Mouse (Mus musculus) embryonic facial prominence, embryonic 10.5 days (tissue): ENCODE results near the gene Kif14. TPM values are rescaled to one million over a fixed set of nuclear protein-coding genes. Genes with fewer than 3 reads are reported as not detected.

Experiments
- DNase-seq: peaks from one replicate; pipeline ENCODE4 v3.0.0-alpha.2; 2017; ENCODE audit warnings: low spot score
- H3K27ac ChIP-seq: fragments of 300-500 bp; sonication (generic); replicated peaks from 2 replicates; pipeline ENCODE4 v1.5.1; 2016; ENCODE audit warnings: mild to moderate bottlenecking
- H3K27me3 ChIP-seq: fragments of 300-500 bp; sonication (generic); replicated peaks from 2 replicates; pipeline ENCODE4 v1.6.1; 2016; ENCODE audit warnings: low read depth, mild to moderate bottlenecking; ENCODE audit not compliant: poor library complexity, severe bottlenecking
- H3K36me3 ChIP-seq: fragments of 300-500 bp; sonication (generic); replicated peaks from 2 replicates; pipeline ENCODE4 v1.6.1; 2016; ENCODE audit warnings: mild to moderate bottlenecking, moderate library complexity
- H3K4me1 ChIP-seq: fragments of 300-500 bp; sonication (generic); 2 replicates; pipeline ENCODE4 v1.6.1; 2016
- H3K4me3 ChIP-seq: fragments of 300-500 bp; sonication (generic); 2 replicates; pipeline ENCODE4 v1.5.1; 2016; ENCODE audit warnings: mild to moderate bottlenecking, moderate library complexity
- H3K9me3 ChIP-seq: fragments of 300-500 bp; sonication (generic); 2 replicates; pipeline ENCODE4 v1.6.1; 2016; ENCODE audit warnings: mild to moderate bottlenecking
- WGBS: fragments of 180-500 bp; shearing (Covaris S2); methylation state at CpG from one replicate; pipeline ENCODE4 v1.1.7; 2016; 5-methylcytosine and 5-hydroxymethylcytosine counted together
- polyA plus RNA-seq: library from polyadenylated mRNA; unstranded; fragments of >200 nt; fragmentation: Nextera tagmentation; extraction: Ambion mirVana; gene quantifications from 2 replicates; pipeline ENCODE4 v1.2.1, GENCODE M21; 2016

Gene Kif14
- polyA plus RNA-seq, 1 experiment from 2014 or later = 8.6 TPM

DNA sequence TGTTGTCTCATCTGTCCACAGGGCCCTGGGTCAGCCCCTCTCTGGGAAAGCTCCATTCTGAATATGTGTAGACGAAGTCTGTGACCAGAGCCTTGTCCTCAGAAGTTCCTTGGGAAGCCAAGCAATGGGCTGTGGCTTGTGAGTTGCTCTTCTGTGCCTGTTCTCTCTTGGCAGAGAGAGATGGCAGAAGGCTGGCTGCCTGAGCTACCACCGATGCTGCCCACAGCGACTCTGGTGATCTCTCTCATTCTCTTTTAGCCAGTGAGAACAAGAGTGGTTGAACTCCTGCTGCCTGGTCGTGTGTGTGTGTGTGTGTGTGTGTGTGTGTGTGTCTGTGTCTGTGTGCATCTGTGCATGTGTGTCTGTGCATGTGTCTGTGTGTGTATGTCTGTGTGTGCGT lies 13.7 kb upstream of the Kif14 start:
- 69% methylated on average over 5 of the region's 5 CpGs for WGBS
- Histone ChIP-seq H3K4me3 (no peak overlapping the region), H3K27me3 (peaks cover 3% of the 10 kb centered on the region; the same call in 1 of the 2 replicates), H3K36me3 (no peaks in the 10 kb centered on the region), H3K4me1 (peaks cover 7% of the 10 kb centered on the region), H3K9me3 (no peaks in the 10 kb centered on the region), H3K27ac (no peak overlapping the region)
- DNase-seq = no peak

DNA sequence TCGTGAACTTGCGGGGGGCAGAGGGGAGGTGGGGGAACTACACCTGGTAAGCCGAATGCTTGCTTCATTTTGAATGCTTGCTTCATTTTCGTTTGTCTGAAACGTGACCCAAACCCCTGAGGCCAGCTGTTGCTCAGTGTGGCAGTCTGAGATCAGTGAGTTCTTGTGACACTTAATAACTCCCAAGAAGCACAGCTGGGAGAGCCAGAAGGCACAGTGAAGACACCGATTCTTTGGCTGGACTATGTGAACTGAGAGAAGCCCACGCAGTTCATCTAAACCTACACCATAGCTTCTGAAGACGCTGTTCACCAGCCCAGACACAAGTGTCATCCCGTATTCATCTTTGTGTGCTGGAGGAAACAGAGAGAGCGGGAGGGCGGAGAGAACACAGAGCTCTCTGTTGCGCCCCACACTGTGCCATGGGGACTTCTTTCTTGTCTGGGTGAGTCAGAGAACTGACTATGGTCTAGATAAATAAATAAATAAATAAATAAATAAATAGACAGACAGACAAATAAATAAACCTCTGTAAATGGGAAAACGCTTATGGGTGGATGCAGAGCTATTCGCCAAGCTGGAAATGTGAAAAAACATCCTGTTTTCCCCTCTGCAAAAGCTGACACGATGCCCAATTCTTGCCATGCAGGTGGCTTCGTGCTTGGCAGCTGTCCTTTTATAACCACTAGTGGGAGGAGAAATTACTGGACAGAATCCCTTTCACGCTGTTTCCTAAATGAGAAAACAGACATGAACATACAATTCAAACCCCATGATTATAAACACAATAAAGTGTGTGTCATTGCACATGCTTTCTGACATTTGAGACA lies 10.2 kb upstream of the Kif14 start:
- no peaks in the 10 kb centered on the region for H3K9me3 ChIP-seq
- peaks cover 3% of the 10 kb centered on the region; the same call in 1 of the 2 replicates for H3K27me3 ChIP-seq
- WGBS = 70% methylated on average over 17 of the region's 17 CpGs
- H3K4me3 ChIP-seq = no peak overlapping the region
- DNase-seq = no peak
- no peak overlapping the region for H3K27ac ChIP-seq
- no peaks in the 10 kb centered on the region for H3K36me3 ChIP-seq
- peaks cover 7% of the 10 kb centered on the region for H3K4me1 ChIP-seq

DNA sequence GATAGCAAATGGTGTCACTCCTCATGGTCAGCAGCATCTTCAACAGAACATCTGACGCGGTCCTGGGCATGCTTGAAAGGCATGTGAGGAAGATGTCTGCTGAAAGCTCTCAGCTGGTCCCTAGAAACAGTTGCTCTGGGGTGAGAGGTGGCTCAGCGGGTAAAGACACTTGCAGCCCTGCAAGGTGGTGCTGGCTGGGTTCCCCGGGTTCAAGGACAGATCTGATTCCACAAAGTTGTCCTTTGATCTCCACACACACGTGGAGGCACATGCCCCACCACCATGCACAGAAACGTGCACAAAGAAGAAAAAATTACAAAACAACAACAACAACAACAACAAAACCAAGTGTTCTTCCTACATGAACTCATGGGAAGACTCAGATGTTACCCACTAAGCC lies 9.4 kb upstream of the Kif14 start:
- Histone ChIP-seq H3K4me1 (peaks cover 7% of the 10 kb centered on the region), H3K9me3 (no peaks in the 10 kb centered on the region), H3K36me3 (no peaks in the 10 kb centered on the region), H3K27me3 (peaks cover 3% of the 10 kb centered on the region; the same call in 1 of the 2 replicates), H3K27ac (no peak overlapping the region), H3K4me3 (no peak overlapping the region)
- WGBS = 84% methylated on average over 6 of the region's 6 CpGs
- DNase-seq = no peak

DNA sequence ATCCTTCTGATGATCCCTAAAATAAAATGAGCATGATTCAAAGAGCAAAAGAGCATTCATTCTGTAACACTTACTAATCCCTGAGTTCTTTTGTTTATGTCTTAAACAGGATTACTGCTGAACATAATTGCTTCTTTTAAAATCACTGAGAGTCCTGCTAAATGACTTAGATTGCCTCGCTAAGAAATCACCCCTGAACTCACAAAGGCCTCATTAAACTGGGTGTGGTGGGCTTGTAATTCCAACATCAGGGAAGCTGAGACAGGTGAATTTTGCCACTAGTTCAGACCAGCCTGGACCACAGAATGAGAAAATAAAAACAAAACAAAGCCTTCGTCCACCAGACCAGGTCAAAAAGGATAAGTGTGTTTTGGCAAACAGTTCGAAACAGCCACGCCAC lies 8.7 kb upstream of the Kif14 start:
- no peaks in the 10 kb centered on the region for H3K9me3 ChIP-seq
- DNase-seq = no peak
- peaks cover 3% of the 10 kb centered on the region; the same call in 1 of the 2 replicates for H3K27me3 ChIP-seq
- H3K4me1 ChIP-seq = peaks cover 4% of the 10 kb centered on the region
- no peak overlapping the region for H3K4me3 ChIP-seq
- H3K36me3 ChIP-seq = no peaks in the 10 kb centered on the region
- 70% methylated on average over 4 of the region's 4 CpGs for WGBS
- no peak overlapping the region for H3K27ac ChIP-seq

DNA sequence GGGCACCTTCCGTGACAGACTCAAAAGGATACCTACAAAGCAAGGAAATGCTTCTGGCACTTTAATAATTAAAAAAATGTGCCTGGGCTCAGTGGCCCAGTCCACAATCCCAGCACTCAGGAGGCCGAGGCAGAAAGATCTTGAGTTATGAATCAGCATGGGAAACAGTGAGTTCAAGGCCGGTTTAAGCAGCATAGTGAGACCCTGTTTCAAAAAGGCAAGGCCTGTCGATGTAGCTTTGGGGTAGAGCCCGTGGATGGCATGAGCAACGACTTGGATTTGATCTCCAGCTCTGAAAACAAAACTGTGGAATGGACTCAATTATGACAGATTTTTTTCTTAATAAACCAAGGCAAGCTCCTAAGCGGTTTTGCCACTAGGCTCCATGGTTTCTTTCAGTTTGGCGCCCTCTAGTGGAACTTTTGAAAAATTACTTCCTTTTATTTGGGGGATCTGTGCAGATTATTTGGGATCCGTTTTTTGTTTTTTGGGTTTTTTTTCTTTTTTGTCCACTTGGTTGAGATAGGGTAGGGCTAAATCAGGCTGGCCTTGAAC lies 7.4 kb upstream of the Kif14 start:
- DNase-seq = peak; percentile 16
- Histone ChIP-seq H3K27ac (no peak overlapping the region), H3K4me3 (no peak overlapping the region), H3K9me3 (no peaks in the 10 kb centered on the region), H3K4me1 (peaks cover 3% of the 10 kb centered on the region), H3K27me3 (peaks cover 3% of the 10 kb centered on the region; the same call in 1 of the 2 replicates), H3K36me3 (no peaks in the 10 kb centered on the region)
- WGBS = 28% methylated on average over 9 of the region's 9 CpGs

DNA sequence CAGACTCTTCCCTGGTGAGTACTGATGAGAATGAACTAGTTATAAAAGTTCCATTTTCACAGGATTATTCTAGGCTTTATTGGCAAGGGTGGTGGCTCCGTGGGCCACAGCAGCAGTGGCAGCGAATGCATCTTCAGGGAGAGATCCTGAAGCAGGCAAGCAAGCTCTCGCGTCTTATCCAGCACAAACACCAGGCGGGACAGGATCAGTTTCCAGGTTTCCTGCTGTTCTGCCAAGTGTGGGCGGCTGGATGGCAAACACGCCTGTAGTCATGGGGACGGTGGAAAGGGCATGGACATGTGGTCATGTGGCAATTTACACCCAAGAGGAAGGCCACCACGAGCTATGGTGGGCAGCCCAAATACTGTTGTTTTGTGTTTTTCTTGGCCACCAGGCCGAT lies 3.7 kb upstream of the Kif14 start:
- Histone ChIP-seq H3K27ac (no peak overlapping the region), H3K36me3 (no peaks in the 10 kb centered on the region), H3K27me3 (no peaks in the 10 kb centered on the region), H3K9me3 (no peaks in the 10 kb centered on the region), H3K4me3 (no peak overlapping the region), H3K4me1 (peaks cover 13% of the 10 kb centered on the region)
- 51% methylated on average over 10 of the region's 10 CpGs for WGBS
- DNase-seq = no peak

DNA sequence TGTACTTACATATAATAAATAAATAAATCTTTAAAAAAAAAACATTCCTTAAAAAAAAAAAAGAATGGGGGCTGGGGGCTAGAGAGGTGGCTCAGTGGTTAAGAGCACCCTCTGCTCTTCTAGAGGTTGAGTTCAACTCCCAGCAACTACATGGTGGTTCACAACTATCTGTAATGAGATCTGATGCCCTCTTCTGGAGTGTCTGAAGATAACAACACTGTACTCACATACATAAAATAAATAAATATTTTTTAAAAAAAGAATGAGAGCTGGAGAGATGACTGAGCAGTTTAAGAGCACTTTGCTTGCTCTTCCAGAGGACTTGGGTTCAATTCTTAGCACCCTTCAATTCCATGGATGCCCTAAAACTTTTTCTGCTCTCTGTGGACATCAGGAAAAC lies 975 bp upstream of the Kif14 start:
- no peaks in the 10 kb centered on the region for H3K27me3 ChIP-seq
- H3K27ac ChIP-seq = no peak overlapping the region
- no peak for DNase-seq
- peaks cover 24% of the 10 kb centered on the region for H3K36me3 ChIP-seq
- H3K4me3 ChIP-seq = no peak overlapping the region
- peaks cover 20% of the 10 kb centered on the region for H3K4me1 ChIP-seq
- no peaks in the 10 kb centered on the region for H3K9me3 ChIP-seq

DNA sequence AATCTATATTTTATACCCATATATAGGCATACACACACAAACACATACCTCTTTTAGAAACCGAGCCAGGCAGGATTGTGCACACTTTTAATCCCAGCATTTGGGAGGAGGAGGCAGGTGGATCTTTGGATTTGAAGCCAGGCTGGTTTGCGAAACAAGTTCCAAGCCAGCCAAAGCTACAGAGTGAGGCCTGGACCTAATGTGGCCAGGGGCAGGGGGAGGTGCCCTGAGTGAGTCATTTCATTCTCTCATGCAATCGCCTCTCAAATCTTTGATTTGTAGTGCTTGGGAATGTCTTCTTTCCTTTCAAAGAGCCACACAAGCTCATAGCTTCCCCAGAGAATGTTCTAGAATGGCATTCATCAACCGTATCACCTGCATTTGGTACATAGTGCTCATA lies 3.3 kb downstream of the Kif14 start:
- 93% methylated on average over 4 of the region's 4 CpGs for WGBS
- peaks cover 63% of the 10 kb centered on the region for H3K36me3 ChIP-seq

DNA sequence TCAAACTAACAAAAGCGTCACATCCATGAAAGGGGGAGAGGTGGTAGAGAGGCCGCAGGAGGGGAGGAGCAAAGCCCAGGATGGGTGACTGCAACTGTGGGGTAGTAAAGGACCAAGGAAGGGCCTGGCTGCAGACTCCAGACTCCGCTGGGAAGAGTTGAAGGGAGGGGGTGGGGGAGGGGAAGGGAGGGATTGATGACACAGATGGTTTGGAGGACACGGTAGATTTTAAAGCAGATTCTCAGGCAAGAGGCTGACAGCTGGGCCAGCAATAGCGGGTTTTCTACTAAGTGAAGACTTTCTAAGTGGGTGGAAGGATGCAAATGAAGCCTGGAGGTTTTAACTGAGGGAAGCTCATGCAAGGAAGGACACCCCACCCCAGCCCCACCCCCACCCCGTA lies 4.3 kb downstream of the Kif14 start:
- Histone ChIP-seq H3K27me3 (no peaks in the 10 kb centered on the region), H3K36me3 (peaks cover 71% of the 10 kb centered on the region), H3K4me3 (peak overlapping the region; percentile 36; the same call in 1 of the 2 replicates), H3K9me3 (no peaks in the 10 kb centered on the region), H3K27ac (peak overlapping the region; percentile 19; the same call in 1 of the 2 replicates), H3K4me1 (peaks cover 26% of the 10 kb centered on the region)
- DNase-seq = peak; percentile 54
- WGBS = 15% methylated on average over 6 of the region's 6 CpGs

More for the DNA sequence above, 3.3 kb downstream of the Kif14 start:
- Histone ChIP-seq H3K4me3 (no peak overlapping the region), H3K9me3 (no peaks in the 10 kb centered on the region), H3K4me1 (peaks cover 26% of the 10 kb centered on the region), H3K27me3 (no peaks in the 10 kb centered on the region), H3K27ac (no peak overlapping the region)
- no peak for DNase-seq

DNA sequence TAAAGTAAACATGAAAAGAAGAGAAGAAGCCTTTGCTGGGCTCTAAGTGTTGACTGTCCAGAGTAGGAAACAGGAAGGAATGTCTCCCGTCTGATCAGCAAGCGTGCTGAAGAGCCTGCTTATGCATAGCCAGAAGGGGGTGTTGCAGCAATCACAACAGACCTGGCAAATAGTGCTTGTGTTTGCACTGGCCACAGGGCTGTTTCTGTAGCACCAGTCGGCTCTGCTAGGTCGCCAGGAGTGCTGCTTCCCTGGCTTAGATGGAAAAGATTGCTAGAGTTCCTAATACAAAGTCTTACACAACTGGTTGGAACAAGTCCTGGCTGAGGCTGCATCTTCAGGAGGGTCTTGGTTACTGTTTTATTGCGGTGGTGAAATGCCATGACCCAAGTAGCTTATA lies 25.5 kb downstream of the Kif14 start:
- DNase-seq = no peak
- Histone ChIP-seq H3K4me1 (no peaks in the 10 kb centered on the region), H3K27me3 (no peaks in the 10 kb centered on the region), H3K27ac (no peak overlapping the region), H3K4me3 (no peak overlapping the region), H3K36me3 (peaks cover 94% of the 10 kb centered on the region), H3K9me3 (no peaks in the 10 kb centered on the region)
- WGBS = 83% methylated on average over 5 of the region's 5 CpGs

DNA sequence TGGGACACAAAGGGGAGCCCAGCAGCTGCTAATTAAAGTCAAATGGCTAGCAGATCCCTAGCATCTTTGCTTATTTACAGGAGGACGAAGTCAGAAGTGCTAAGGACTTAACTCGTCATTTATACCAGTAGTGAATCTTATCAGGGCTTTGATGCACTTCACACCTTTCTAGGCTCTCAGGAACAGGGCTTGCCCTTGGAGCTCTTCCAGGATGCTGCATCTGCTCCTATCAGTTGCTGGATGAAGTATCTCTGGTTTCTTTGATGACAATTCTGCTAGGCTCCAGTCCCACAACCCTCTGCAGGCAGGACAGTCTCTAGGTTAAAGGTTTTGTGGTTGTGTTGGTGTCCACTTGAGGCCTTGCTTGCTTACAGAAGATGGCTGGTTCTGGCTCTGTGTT lies 26.1 kb downstream of the Kif14 start:
- peaks cover 94% of the 10 kb centered on the region for H3K36me3 ChIP-seq
- H3K4me3 ChIP-seq = no peak overlapping the region
- H3K4me1 ChIP-seq = no peaks in the 10 kb centered on the region
- 85% methylated on average over 2 of the region's 2 CpGs for WGBS
- H3K9me3 ChIP-seq = no peaks in the 10 kb centered on the region
- H3K27me3 ChIP-seq = no peaks in the 10 kb centered on the region
- no peak overlapping the region for H3K27ac ChIP-seq
- no peak for DNase-seq

DNA sequence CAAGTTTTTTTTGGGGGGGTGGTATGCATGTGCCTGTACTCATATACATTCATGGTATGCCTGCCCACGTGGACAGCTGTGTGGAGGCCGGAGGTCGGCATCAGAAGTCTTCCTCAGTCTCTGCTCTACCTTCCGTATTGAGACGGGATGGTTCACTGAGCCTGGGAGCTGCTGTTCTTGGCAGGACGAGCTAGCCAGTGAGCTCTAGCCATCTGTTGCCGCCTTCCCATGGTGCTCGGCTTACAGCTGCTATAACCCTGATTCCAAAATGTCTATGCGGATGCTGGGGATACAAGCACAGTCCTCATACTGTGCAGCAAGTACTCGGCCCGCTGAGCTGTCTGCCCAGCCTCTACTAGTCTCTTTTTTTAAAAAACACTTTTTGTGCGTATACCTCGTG lies 33.2 kb downstream of the Kif14 start:
- Histone ChIP-seq H3K4me3 (no peak overlapping the region), H3K4me1 (no peaks in the 10 kb centered on the region), H3K9me3 (peaks cover 4% of the 10 kb centered on the region; the same call in 1 of the 2 replicates), H3K27ac (no peak overlapping the region), H3K36me3 (peaks cover 83% of the 10 kb centered on the region), H3K27me3 (no peaks in the 10 kb centered on the region)
- no peak for DNase-seq
- 91% methylated on average over 13 of the region's 13 CpGs for WGBS

DNA sequence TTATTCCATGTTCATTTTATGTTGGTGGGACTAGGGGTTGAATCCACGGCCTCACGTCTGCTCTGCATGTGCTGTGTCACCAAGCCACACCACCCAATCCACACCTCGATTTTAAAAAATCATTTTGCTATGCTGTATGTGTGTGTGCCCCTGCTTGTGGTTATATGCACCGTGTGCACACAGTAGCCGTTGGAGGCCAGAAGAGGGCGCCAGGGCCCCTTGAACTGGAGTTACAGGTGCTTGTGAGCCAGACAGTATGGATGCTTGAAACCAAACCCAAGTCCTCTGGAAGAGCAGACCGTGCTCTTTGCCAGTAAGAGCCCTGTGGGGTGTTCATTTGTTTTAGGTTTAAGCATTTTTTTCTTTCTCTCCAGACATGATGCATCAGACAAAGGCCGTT lies 36.8 kb downstream of the Kif14 start:
- Histone ChIP-seq H3K4me1 (no peaks in the 10 kb centered on the region), H3K9me3 (peaks cover 4% of the 10 kb centered on the region; the same call in 1 of the 2 replicates), H3K4me3 (no peak overlapping the region), H3K27me3 (no peaks in the 10 kb centered on the region), H3K36me3 (peaks cover 79% of the 10 kb centered on the region), H3K27ac (no peak overlapping the region)
- DNase-seq = no peak
- WGBS = 97% methylated on average over 8 of the region's 8 CpGs
